Mouse (Mus musculus) testis, adult 2 months (tissue): ENCODE measurements at regions not wholly inside any gene's neighbourhood (a gene's known extent, or its start where the extent isn't known, plus 50 kb on each side); places are given as distances from the start of the nearest gene placed in this dataset.

Experiments
- CTCF ChIP-seq: fragments of 200-500 bp; IDR thresholded peaks from 2 replicates; pipeline ENCODE4 v1.5.1; 2012; ENCODE audit warnings: low read depth, mild to moderate bottlenecking, inconsistent platforms, low read length, moderate library complexity; ENCODE audit not compliant: control insufficient read depth, insufficient read depth, insufficient replicate concordance
- POLR2A ChIP-seq: fragments of 200-500 bp; IDR thresholded peaks from 2 replicates; pipeline ENCODE4 v1.6.1; 2012; ENCODE audit warnings: low read depth, mild to moderate bottlenecking, inconsistent platforms, low read length, moderate library complexity; ENCODE audit not compliant: control insufficient read depth

- no peak for TF ChIP-seq CTCF
- no peak for TF ChIP-seq POLR2A
Measured at GRCm38 (mm10) chr2:174548776-174549175, 75.9 kb upstream of the Prelid3b start.
